Mouse (Mus musculus) heart, postnatal 14 days (tissue): ENCODE measurements at regions not wholly inside any gene's neighbourhood (a gene's known extent, or its start where the extent isn't known, plus 50 kb on each side); places are given as distances from the start of the nearest gene placed in this dataset.
"Not testable (repeated sequence)": the region's sequence is repeated elsewhere in the genome, so short reads cannot be mapped to it uniquely, and the experiment has no call there.

ENCODE experiments used
- DNase-seq, 2 experiments: peaks; one replicate each; pipeline ENCODE4 v3.0.0; 2021 to 2022
- intact Hi-C: fragments of 180-260 bp; cut with DNase I; formaldehyde crosslinking; loops from one replicate; pipeline ENCODE4 v1.15.1; 2025

DNA sequence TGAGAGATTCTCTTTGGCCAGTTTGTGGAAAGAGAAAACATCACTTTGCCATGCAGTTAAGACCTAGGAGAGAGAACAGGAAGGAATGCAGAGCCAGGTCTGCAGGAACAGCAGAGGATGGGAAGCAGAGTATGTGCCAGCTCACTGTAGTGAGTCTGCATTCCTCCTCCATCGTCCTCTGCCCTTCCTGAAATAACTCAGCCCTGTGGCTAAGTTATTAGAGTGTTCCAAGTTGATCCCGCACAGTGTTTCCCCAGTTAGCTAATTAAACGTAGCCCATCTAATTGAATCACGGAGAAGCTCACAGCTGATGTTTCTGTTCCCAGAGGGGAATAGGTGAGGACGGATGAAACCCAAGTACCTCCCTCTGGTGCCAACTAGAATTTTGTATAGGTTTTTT, 142.3 kb upstream of the Rack1 start:
- no peak for DNase-seq
- intact Hi-C loops, result no loop called here

DNA sequence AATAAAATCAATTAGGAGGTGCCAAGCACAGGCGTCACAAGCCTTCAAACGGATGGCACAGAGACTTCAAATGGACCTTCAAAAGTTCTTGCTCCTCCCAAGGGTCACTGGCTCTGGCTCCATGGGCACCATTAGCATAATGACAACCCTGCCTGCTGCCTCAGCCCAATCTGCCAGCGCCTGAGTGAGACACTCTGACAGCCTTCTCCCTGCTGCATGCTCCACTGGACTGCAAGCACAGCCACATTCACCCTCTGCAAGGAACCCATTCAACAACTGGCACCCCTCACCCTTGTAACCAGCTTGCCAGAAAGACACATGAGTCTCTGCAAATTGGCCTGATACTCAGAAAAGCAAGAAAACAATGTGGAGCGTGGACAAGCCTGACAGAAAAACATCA, 138.5 kb upstream of the Rack1 start:
- DNase-seq, result no peak
- intact Hi-C loops, result no loop called here

DNA sequence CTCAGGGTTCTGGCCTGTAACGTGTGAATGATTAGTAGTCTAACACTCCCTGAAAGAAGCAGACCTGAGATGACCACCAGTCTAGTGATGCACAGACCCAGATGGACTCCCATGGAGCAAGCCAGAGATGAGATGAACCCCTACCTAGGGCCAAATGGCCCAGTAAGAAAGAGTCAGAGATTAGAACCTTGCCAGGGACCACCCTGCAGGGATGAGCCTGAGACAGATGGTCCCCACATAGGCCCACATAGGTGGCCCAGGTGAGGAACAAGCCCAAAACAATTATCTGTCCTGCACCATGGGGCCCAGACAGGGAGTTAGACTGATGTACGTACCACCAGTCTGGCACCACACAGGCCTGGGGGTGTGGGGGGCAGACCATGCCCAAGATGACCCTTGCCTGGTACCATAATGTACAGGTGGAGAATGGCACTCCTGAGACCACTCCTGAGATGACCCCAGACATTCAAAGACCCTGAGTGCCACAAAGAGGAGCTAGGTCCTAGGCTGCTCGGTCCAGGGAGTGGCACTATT, 115.3 kb upstream of the Rack1 start:
- intact Hi-C loops, result no loop called here
- no peak for DNase-seq

DNA sequence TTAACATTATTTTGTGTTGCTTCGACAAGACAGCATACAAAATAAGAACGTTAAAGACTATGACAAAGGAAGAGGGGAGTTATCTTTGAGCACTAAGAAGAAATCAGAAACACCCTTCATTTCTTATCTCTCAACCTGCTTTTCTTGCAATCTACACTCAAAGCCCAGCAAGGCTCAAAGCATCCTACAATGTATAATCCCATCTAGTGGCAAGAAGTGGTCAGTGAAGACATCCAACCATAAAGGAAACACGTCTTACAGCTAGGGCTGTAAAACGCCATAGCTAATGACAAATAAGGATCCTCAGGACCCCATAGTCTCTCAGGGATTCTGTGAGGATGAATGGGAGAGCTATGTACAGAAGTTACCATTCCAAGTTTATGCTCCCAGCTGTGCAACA, 110.1 kb upstream of the Rack1 start:
- intact Hi-C loops, result no loop called here
- no peak for DNase-seq

DNA sequence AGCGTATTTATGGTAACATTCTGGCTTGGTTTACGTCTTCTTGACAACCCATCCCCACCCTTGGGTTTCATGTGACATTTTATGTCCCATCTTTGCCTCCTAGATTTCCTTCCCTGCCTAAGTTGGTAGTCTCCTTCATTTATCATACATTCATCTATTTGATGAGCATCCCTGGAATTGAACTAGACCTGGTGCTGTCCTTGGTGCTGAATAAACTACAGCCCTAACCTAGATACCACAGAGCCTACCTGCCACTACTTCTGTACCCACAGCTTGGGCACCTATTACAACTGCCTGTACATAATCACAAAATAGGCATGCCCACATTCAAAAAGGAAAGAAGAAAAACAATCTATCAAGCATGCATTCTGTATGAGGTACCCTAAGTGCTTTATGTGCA, 103.8 kb upstream of the Rack1 start:
- DNase-seq, result peak in 1 of 2 experiments; percentile 8
- intact Hi-C loops, result no loop called here

DNA sequence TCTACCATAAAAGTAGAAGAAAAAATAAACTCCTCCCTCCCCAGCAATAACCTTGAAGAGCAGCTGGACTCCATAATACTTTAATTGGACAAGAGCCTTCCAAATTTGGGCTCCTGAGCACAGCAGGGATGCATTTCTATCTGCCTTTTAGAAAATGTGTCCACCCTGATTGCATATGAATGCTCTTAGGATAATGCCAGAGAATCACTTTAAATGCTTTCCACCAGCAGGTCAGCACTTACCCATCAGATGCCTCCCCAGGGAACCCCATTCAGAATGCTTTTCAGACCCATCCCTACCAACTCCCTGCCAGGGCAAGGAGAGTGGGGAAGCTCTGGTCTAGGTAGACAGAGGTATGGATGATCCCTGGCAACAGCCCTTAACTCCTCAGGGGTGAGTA, 102.9 kb upstream of the Rack1 start:
- intact Hi-C loops, result no loop called here
- DNase-seq, result no peak

DNA sequence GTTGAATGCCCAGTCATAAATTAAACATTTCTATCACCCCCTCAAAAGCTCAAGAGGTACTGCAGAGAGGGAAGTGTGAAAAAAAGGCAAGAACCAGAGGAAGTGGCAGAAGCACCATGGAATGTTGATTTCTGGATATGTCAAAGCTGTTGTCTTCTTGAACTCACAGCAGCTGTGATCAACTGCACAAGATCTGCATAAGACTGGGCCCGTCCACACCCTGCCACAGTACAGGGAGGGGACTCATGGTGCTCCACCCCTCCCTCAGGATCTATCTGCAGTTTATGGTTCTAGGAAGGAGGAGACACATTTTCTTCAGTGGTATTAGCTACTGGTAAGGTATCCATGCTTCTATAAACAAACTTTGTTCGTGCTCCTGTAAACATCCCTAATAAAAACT, 92.9 kb upstream of the Rack1 start:
- intact Hi-C loops, result no loop called here

DNA sequence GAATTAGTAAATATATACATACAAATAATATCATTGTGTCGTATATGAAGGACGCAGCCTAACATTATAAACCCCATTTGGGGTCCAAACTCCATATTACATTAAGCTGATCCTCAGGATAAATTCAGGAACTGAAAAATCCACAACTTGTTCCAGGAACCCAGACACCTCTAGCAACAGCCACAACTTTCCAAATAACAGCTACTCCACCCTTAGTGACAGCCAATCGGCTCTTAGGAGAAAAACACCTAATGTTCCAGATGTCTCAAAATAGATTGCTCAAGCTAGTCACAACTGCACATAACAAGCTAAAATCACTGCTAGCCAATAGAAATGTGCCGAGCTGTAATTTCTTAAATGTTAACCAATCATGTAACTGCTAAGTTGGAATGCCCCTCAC, 89.2 kb upstream of the Rack1 start:
- DNase-seq, result no peak
- intact Hi-C loops, result no loop called here

More for the DNA sequence above, 92.9 kb upstream of the Rack1 start:
- DNase-seq, result no peak

DNA sequence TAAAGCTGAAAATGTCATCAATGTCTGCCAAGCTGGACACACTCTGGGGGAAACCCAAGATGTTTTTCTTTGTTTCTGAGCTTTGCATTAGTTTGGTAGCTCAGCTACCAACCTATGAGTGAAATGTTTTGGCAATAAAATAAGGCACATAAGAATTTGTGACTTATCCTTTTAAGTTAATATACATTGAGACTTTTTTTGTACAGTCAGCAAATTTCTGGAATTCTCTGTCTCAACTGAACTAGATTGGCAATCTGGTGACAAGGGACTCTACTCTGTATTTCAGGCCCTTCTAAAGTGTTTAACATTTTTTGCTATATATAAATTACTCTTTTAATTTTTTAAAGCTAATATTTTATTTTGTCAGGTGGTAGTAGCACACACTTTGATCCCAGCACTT, 76.1 kb upstream of the Rack1 start:
- no peak for DNase-seq
- intact Hi-C loops, result no loop called here

DNA sequence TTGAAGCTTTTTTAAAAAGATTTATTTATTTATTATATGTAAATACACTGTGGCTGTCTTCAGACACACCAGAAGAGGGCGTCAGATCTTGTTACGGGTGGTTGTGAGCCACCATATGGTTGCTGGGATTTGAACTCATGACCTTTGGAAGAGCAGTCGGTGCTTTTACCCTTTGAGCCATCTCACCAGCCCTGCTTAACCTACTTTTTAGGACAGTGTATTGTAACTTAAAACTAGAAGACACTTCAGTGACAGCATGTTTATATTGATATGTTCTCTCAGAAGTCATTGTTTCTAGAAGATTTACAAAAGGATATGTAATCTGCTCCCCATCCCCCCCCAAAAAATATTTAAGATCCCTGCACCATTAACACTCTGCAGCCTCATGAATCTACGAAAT, 69.3 kb upstream of the Rack1 start:
- intact Hi-C loops, DNase-seq: not testable (repeated sequence)

DNA sequence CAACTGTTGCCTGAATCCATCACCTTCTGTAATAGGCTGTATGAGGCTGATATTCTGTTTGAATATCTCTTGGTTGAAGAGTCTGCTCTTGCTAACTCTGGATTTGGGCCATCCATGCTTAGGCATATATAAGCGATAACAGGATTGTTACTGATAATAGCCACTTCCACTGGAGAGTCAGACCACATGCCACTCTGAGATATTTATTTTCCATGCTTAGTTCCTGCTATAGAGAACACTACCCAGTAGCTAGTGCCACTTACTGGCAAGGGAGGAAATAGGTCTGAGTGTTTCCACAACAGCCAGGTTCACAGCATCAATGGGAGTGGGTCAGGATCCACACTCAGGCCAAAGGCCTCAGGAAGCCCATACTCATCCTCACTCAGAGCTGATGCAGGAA, 53.6 kb upstream of the Rack1 start:
- intact Hi-C loops, result no loop called here

DNA sequence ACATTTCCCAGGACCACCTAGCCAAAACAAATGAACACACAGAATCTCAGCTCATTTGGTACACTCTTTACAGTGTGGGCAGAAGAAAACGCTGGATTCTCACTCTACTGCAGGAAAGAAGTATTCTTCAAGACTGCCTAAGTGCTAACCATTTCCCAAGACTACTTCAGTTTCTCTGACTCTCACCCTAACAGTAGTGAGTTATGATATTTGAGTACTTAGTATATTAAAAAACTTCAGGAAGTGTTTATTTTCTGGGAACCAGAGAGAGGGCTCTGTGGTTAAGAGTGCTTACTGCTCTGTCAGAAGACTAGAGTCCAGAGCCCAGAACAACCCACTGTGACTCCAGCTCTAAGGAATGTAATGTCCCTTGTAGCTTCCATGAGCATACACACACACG, 52.1 kb upstream of the Rack1 start:
- DNase-seq, result no peak
- intact Hi-C loops, result no loop called here

More for the DNA sequence above, 53.6 kb upstream of the Rack1 start:
- DNase-seq, result no peak
